Mouse (Mus musculus) kidney, embryonic 14.5 days (tissue): ENCODE results near the gene Olfr68. TPM values are rescaled to one million over a fixed set of nuclear protein-coding genes. Genes with fewer than 3 reads are reported as not detected.
"Not testable (repeated sequence)": the region's sequence is repeated elsewhere in the genome, so short reads cannot be mapped to it uniquely, and the experiment has no call there.

Source experiments
- ATAC-seq: fragments of 200-750 bp; cut with Nextera tagmentation; 2 replicates; pipeline ENCODE4 v1.8.0; 2017; ENCODE audit warnings: moderate number of reproducible peaks, mild to moderate bottlenecking, moderate TSS enrichment, moderate library complexity; ENCODE audit not compliant: low FRiP score, low TSS enrichment
- H3K27ac ChIP-seq: fragments of 300-500 bp; sonication (generic); 2 replicates; pipeline ENCODE4 v1.5.1; 2014; ENCODE audit warnings: low read depth, mild to moderate bottlenecking, low read length, moderate library complexity, mixed read lengths
- H3K27me3 ChIP-seq: fragments of 300-500 bp; sonication (generic); 2 replicates; pipeline ENCODE4 v1.6.1; 2014; ENCODE audit warnings: mild to moderate bottlenecking, low read length; ENCODE audit not compliant: control insufficient read depth, insufficient read depth
- H3K36me3 ChIP-seq: fragments of 300-500 bp; sonication (generic); 2 replicates; pipeline ENCODE4 v1.6.1; 2014; ENCODE audit warnings: low read length, mixed read lengths; ENCODE audit not compliant: control insufficient read depth, insufficient read depth
- H3K4me1 ChIP-seq: fragments of 300-500 bp; sonication (generic); 2 replicates; pipeline ENCODE4 v1.6.1; 2014; ENCODE audit warnings: low read length, mixed read lengths; ENCODE audit not compliant: control insufficient read depth, insufficient read depth
- H3K4me2 ChIP-seq: fragments of 300-500 bp; sonication (generic); replicated peaks from 2 replicates; pipeline ENCODE4 v1.6.1; 2014; ENCODE audit warnings: low read depth, mild to moderate bottlenecking, low read length
- H3K4me3 ChIP-seq: fragments of 300-500 bp; sonication (generic); 2 replicates; pipeline ENCODE4 v1.5.1; 2014; ENCODE audit warnings: mild to moderate bottlenecking, low read length
- H3K9ac ChIP-seq: fragments of 300-500 bp; sonication (generic); 2 replicates; pipeline ENCODE4 v1.6.1; 2014; ENCODE audit warnings: low read depth, mild to moderate bottlenecking, low read length, moderate library complexity
- H3K9me3 ChIP-seq: fragments of 300-500 bp; sonication (generic); 2 replicates; pipeline ENCODE4 v1.6.1; 2016; ENCODE audit warnings: low read length; ENCODE audit not compliant: control insufficient read depth
- WGBS: fragments of 180-500 bp; shearing (Covaris S2); extraction: QIAGEN DNeasy Blood & Tissue Kit; methylation state at CpG from one replicate; pipeline ENCODE4 v1.1.7; 2014; 5-methylcytosine and 5-hydroxymethylcytosine counted together
- polyA plus RNA-seq: library from polyadenylated mRNA; unstranded; fragments of >200 nt; fragmentation: Nextera tagmentation; extraction: Ambion mirVana; gene quantifications from 2 replicates; pipeline ENCODE4 v1.2.1, GENCODE M21; 2014

The Olfr68 gene
- polyA plus RNA-seq, 1 experiment from 2014 or later, result not detected

GRCm38 (mm10) chr7:103812174-103812573, 32.7 kb upstream of the Olfr68 start:
- no peaks in the 10 kb centered on the region for H3K4me1 ChIP-seq
- no peaks in the 10 kb centered on the region for H3K36me3 ChIP-seq
- H3K27me3 ChIP-seq, result no peaks in the 10 kb centered on the region
- no peak for ATAC-seq
- WGBS, result 57% methylated on average over 1 of the region's 1 CpGs
- no peaks in the 10 kb centered on the region for H3K9me3 ChIP-seq
- H3K27ac ChIP-seq, result no peak overlapping the region
- no peak overlapping the region for H3K9ac ChIP-seq
- no peak overlapping the region for H3K4me2 ChIP-seq
- H3K4me3 ChIP-seq, result no peak overlapping the region

- WGBS, result 88% methylated on average over 1 of the region's 1 CpGs
- Histone ChIP-seq H3K4me1 (no peaks in the 10 kb centered on the region), H3K9ac (no peak overlapping the region), H3K36me3 (no peaks in the 10 kb centered on the region), H3K27me3 (no peaks in the 10 kb centered on the region), H3K9me3 (no peaks in the 10 kb centered on the region), H3K4me3 (no peak overlapping the region), H3K4me2 (no peak overlapping the region), H3K27ac (no peak overlapping the region)
- no peak for ATAC-seq
Measured at GRCm38 (mm10) chr7:103811223-103811845, 31.8 kb upstream of the Olfr68 start.

GRCm38 (mm10) chr7:103810746-103811145, 31.2 kb upstream of the Olfr68 start:
- Histone ChIP-seq H3K4me2 (no peak overlapping the region), H3K4me1 (no peaks in the 10 kb centered on the region), H3K27me3 (no peaks in the 10 kb centered on the region), H3K9ac (no peak overlapping the region), H3K9me3 (no peaks in the 10 kb centered on the region), H3K4me3 (no peak overlapping the region), H3K27ac (no peak overlapping the region), H3K36me3 (no peaks in the 10 kb centered on the region)
- ATAC-seq, result no peak
- 76% methylated on average over 3 of the region's 3 CpGs for WGBS

- no peak overlapping the region for H3K9ac ChIP-seq
- no peaks in the 10 kb centered on the region for H3K36me3 ChIP-seq
- no peak for ATAC-seq
Measured at GRCm38 (mm10) chr7:103810296-103810695, 30.8 kb upstream of the Olfr68 start.

GRCm38 (mm10) chr7:103809801-103810155, 30.3 kb upstream of the Olfr68 start:
- Histone ChIP-seq H3K27ac (no peak overlapping the region), H3K4me2 (no peak overlapping the region), H3K36me3 (no peaks in the 10 kb centered on the region), H3K4me1 (no peaks in the 10 kb centered on the region), H3K9me3 (no peaks in the 10 kb centered on the region), H3K27me3 (no peaks in the 10 kb centered on the region), H3K4me3 (no peak overlapping the region), H3K9ac (no peak overlapping the region)
- 68% methylated on average over 1 of the region's 1 CpGs for WGBS
- no peak for ATAC-seq

More at GRCm38 (mm10) chr7:103810296-103810695, 30.8 kb upstream of the Olfr68 start:
- Histone ChIP-seq H3K4me3 (no peak overlapping the region), H3K27me3 (no peaks in the 10 kb centered on the region), H3K4me2 (no peak overlapping the region), H3K27ac (no peak overlapping the region), H3K4me1 (no peaks in the 10 kb centered on the region), H3K9me3 (no peaks in the 10 kb centered on the region)
- WGBS, result 69% methylated on average over 1 of the region's 1 CpGs

- no peaks in the 10 kb centered on the region for H3K27me3 ChIP-seq
- no peaks in the 10 kb centered on the region for H3K36me3 ChIP-seq
- H3K9ac ChIP-seq, result no peak overlapping the region
- no peak overlapping the region for H3K4me3 ChIP-seq
- ATAC-seq, result no peak
- H3K4me1 ChIP-seq, result no peaks in the 10 kb centered on the region
- 65% methylated on average over 5 of the region's 5 CpGs for WGBS
- no peak overlapping the region for H3K27ac ChIP-seq
- no peak overlapping the region for H3K4me2 ChIP-seq
- H3K9me3 ChIP-seq, result no peaks in the 10 kb centered on the region
Measured at GRCm38 (mm10) chr7:103808971-103809800, 29.7 kb upstream of the Olfr68 start.

GRCm38 (mm10) chr7:103808120-103808519, 28.6 kb upstream of the Olfr68 start:
- not testable (repeated sequence) for H3K4me2 ChIP-seq, ATAC-seq, H3K4me3 ChIP-seq, H3K9ac ChIP-seq, H3K27me3 ChIP-seq, H3K4me1 ChIP-seq, H3K27ac ChIP-seq, H3K36me3 ChIP-seq, H3K9me3 ChIP-seq
- WGBS, result 68% methylated on average over 2 of the region's 2 CpGs

GRCm38 (mm10) chr7:103806856-103807255, 27.4 kb upstream of the Olfr68 start:
- Histone ChIP-seq H3K9me3 (no peaks in the 10 kb centered on the region), H3K4me3 (no peak overlapping the region), H3K36me3 (no peaks in the 10 kb centered on the region), H3K4me2 (no peak overlapping the region), H3K27ac (no peak overlapping the region), H3K4me1 (no peaks in the 10 kb centered on the region), H3K9ac (no peak overlapping the region), H3K27me3 (no peaks in the 10 kb centered on the region)
- 67% methylated on average over 1 of the region's 1 CpGs for WGBS
- ATAC-seq, result no peak

- Histone ChIP-seq H3K4me1 (no peaks in the 10 kb centered on the region), H3K27me3 (no peaks in the 10 kb centered on the region), H3K9ac (no peak overlapping the region), H3K4me2 (no peak overlapping the region), H3K4me3 (no peak overlapping the region), H3K27ac (no peak overlapping the region), H3K36me3 (no peaks in the 10 kb centered on the region), H3K9me3 (no peaks in the 10 kb centered on the region)
- 29% methylated on average over 4 of the region's 4 CpGs for WGBS
- ATAC-seq, result no peak
Measured at GRCm38 (mm10) chr7:103792669-103793388, 13.3 kb upstream of the Olfr68 start.
